Mouse (Mus musculus) ES-Bruce4 (cell line): ENCODE data around the gene Cap2.

ENCODE experiments used
- CTCF ChIP-seq: IDR thresholded peaks from one replicate; pipeline ENCODE4 v1.8.1; 2011; ENCODE audit warnings: low read depth, low read length
- EP300 ChIP-seq: IDR thresholded peaks from 2 replicates; pipeline ENCODE4 v1.6.1; 2011; ENCODE audit warnings: low read depth, low read length; ENCODE audit not compliant: insufficient read depth
- POLR2A ChIP-seq: IDR thresholded peaks from one replicate; pipeline ENCODE4 v1.8.1; 2011; ENCODE audit warnings: low read length; ENCODE audit not compliant: insufficient read depth

GRCm38 (mm10) chr13:46574707-46575106 is 73.1 kb downstream of the Cap2 start:
- TF ChIP-seq CTCF (no peak), POLR2A (no peak), EP300 (no peak)
